Mouse (Mus musculus) heart, adult 2 months (tissue): ENCODE results near the gene Plb1. TPM values are rescaled to one million over a fixed set of nuclear protein-coding genes. Genes with fewer than 3 reads are reported as not detected.

Source experiments
- DNase-seq, 2 experiments: peaks; one replicate each; pipeline ENCODE4 v3.0.0; 2021
- H3K27ac ChIP-seq: fragments of 200-600 bp; 2 replicates; pipeline ENCODE4 v1.8.1; 2022
- H3K27me3 ChIP-seq: fragments of 200-500 bp; 2 replicates; pipeline ENCODE4 v1.6.1; 2012; ENCODE audit warnings: mild to moderate bottlenecking, low read length, inconsistent platforms, mixed read lengths; ENCODE audit not compliant: control insufficient read depth, insufficient read depth
- H3K36me3 ChIP-seq: fragments of 200-500 bp; 2 replicates; pipeline ENCODE4 v1.6.1; 2012; ENCODE audit warnings: low read length, inconsistent platforms; ENCODE audit not compliant: control insufficient read depth, insufficient read depth
- H3K4me1 ChIP-seq: fragments of 200-500 bp; 2 replicates; pipeline ENCODE4 v1.6.1; 2011; ENCODE audit warnings: low read length; ENCODE audit not compliant: control insufficient read depth, insufficient read depth
- H3K4me3 ChIP-seq: fragments of 200-600 bp; 2 replicates; pipeline ENCODE4 v1.8.1; 2022
- H3K79me2 ChIP-seq: fragments of 200-500 bp; replicated peaks from 2 replicates; pipeline ENCODE4 v1.6.1; 2012; ENCODE audit warnings: mild to moderate bottlenecking, inconsistent platforms, low read length, moderate library complexity, mixed read lengths; ENCODE audit not compliant: control insufficient read depth, insufficient read depth
- H3K9ac ChIP-seq: fragments of 200-500 bp; 2 replicates; pipeline ENCODE4 v1.6.1; 2012; ENCODE audit warnings: low read depth, mild to moderate bottlenecking, control low read depth, inconsistent platforms, low read length, mixed read lengths
- CTCF ChIP-seq: fragments of 200-600 bp; IDR thresholded peaks from 2 replicates; pipeline ENCODE4 v1.8.1; 2022; ENCODE audit warnings: antibody characterized with exemption, mild to moderate bottlenecking, moderate library complexity
- EP300 ChIP-seq: fragments of 200-500 bp; IDR thresholded peaks from 2 replicates; pipeline ENCODE4 v1.6.1; 2011; ENCODE audit warnings: low read depth, low read length, control low read depth; ENCODE audit not compliant: insufficient read depth
- POLR2A ChIP-seq: fragments of 200-500 bp; IDR thresholded peaks from 2 replicates; pipeline ENCODE4 v1.6.1; 2011; ENCODE audit warnings: mild to moderate bottlenecking, low read depth, low read length, control low read depth; ENCODE audit not compliant: insufficient read depth
- WGBS: fragments of 180-500 bp; shearing (Covaris S2); methylation state at CpG from one replicate; pipeline ENCODE4 v1.1.7; 2018; 5-methylcytosine and 5-hydroxymethylcytosine counted together
- intact Hi-C: fragments of 180-260 bp; cut with DNase I; formaldehyde crosslinking; loops from one replicate; pipeline ENCODE4 v1.15.1; 2025
- polyA plus RNA-seq: library from polyadenylated mRNA; depleted of rRNA; stranded (reverse); fragments of >200 nt; gene quantifications from 2 replicates; pipeline ENCODE4 v1.2.3, GENCODE M21; 2012
- total RNA-seq, 2 experiments: library from RNA; stranded (reverse); gene quantifications; 2 replicates each; pipeline ENCODE4 v1.2.3; 2021

Plb1 gene
- total and polyA plus RNA-seq, 3 experiments = 0.82 to 1.6 (median 1.5) TPM

DNA sequence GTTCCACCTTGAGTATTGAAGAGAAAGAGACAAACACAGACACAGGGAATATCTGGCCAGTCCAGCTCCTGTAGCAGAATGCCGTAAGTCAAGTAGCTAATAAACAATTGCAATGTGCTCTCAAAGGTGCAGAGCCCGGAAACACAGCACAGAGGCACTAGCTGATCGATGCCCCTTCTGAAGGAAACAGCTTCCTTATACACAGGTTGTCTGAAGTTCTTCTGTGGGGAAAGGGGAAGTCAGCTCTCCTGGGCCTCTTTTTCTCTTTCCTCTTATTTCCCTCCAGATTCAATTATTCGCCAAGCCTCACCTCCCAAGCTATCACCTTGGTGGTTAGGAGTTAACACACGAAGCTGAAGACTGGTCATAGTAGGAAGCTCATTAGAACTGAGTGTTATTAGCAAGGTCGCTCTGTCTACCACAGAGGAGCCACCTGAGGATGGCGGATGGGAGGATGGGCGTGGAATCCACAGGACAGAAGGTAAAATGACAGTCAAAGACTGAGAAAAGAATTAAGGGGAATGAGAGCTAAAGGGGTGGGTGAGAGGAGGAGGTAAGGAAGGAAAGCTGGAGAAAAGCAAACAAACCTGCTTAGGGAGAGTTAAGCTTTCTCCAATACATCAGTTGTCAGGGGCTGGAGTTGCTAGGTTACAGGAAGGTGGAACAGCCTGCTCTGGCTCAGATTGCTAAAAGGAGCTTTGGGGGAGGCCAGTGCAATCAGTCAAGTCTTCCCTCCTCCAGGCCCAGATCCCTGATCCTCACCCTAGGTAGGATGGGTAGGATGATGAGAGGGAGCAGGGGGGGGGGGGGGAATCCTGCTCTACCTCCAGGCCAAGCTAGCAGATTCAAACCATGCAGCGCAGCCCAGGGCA is 170.8 kb downstream of the Plb1 start:
- intact Hi-C loops = no loop called here
- 78% methylated on average over 9 of the region's 9 CpGs for WGBS
- TF ChIP-seq EP300 (no peak), POLR2A (no peak), CTCF (no peak)
- H3K4me1 ChIP-seq = no peaks in the 10 kb centered on the region
- H3K27me3 ChIP-seq = no peaks in the 10 kb centered on the region
- H3K4me3 ChIP-seq = no peak overlapping the region
- no peak overlapping the region for H3K27ac ChIP-seq
- DNase-seq = no peak
- no peaks in the 10 kb centered on the region for H3K36me3 ChIP-seq
- H3K79me2 ChIP-seq = no peaks in the 10 kb centered on the region
- H3K9ac ChIP-seq = no peak overlapping the region

DNA sequence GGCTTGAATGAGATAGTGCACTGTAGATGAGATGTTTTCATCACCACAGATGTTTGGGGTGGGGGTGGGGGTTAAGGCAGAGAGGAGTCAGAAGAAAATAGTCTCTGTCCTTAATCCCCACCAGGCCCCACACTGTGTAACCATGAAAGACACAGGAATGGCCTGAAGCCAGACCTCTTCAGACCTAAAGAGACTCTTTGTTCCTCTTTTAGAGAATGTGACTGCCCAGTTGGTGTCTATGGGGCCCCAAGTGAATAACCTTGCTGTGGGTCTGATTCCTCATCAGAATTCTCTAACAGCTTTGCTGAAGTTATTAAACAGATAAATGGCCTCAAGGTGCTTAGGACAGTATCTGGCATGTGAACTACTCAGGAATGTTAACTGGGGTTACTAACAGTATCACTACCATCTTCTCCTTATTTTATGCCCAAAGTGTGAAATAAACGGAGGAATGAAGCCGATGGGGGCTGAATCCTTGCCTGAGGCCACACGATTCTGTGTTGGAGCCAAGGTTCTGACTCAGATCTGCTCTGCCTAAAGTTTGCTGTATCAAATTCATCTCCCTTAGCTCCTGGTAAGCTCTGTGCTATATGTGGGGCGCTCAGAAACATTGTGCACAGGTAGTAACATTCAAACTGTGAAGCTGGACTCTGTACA is 172.8 kb downstream of the Plb1 start:
- Histone ChIP-seq H3K79me2 (no peaks in the 10 kb centered on the region), H3K36me3 (0 out of 2 replicates have a peak, but pooled peaks cover 2% of the 10 kb centered on the region), H3K9ac (no peak overlapping the region), H3K27me3 (no peaks in the 10 kb centered on the region), H3K4me3 (no peak overlapping the region), H3K27ac (no peak overlapping the region), H3K4me1 (peaks cover 3% of the 10 kb centered on the region)
- intact Hi-C loops = no loop called here
- 80% methylated on average over 4 of the region's 4 CpGs for WGBS
- DNase-seq = no peak
- TF ChIP-seq POLR2A (no peak), CTCF (no peak), EP300 (no peak)

GRCm38 (mm10) chr5:32408771-32409170 is 176.3 kb downstream of the Plb1 start:
- TF ChIP-seq POLR2A (no peak), CTCF (no peak), EP300 (no peak)
- H3K4me1 ChIP-seq = peaks cover 19% of the 10 kb centered on the region
- no peaks in the 10 kb centered on the region for H3K27me3 ChIP-seq
- no peak for DNase-seq
- H3K9ac ChIP-seq = no peak overlapping the region
- WGBS = 43% methylated on average over 1 of the region's 1 CpGs
- peak overlapping the region; percentile 59 for H3K27ac ChIP-seq
- peaks cover 3% of the 10 kb centered on the region for H3K36me3 ChIP-seq
- no peak overlapping the region for H3K4me3 ChIP-seq
- H3K79me2 ChIP-seq = no peaks in the 10 kb centered on the region
- intact Hi-C loops = no loop called here

DNA sequence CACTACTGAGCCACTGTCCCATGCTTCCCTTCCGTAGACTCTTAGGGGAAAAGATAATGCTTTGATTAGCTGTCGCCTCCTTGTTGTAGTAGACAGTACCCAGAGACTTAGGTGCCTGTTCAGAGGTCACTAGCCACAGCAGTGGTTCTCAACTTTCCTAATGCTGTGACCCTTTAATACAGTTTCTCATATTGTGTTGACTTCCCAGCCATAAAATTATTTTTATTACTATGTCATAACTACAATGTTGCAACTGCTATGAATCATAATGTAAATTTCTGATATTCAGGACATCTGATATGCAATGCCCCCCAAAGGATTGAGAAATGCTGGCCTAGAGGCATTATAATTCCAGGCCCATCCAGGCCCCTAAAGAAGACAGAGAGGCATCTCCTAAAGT is 177.2 kb downstream of the Plb1 start:
- Histone ChIP-seq H3K9ac (no peak overlapping the region), H3K36me3 (peaks cover 8% of the 10 kb centered on the region), H3K4me1 (peaks cover 24% of the 10 kb centered on the region), H3K79me2 (no peaks in the 10 kb centered on the region), H3K4me3 (no peak overlapping the region), H3K27ac (peak overlapping the region; percentile 59), H3K27me3 (no peaks in the 10 kb centered on the region)
- intact Hi-C loops = no loop called here
- 46% methylated on average over 2 of the region's 2 CpGs for WGBS
- no peak for DNase-seq
- TF ChIP-seq POLR2A (no peak), EP300 (no peak), CTCF (no peak)

- H3K27me3 ChIP-seq = no peaks in the 10 kb centered on the region
- 64% methylated on average over 3 of the region's 3 CpGs for WGBS
- intact Hi-C loops = no loop called here
- H3K4me3 ChIP-seq = no peak overlapping the region
- DNase-seq = no peak
- H3K9ac ChIP-seq = no peak overlapping the region
- peaks cover 10% of the 10 kb centered on the region for H3K36me3 ChIP-seq
- no peak overlapping the region for H3K27ac ChIP-seq
- TF ChIP-seq EP300 (no peak), POLR2A (no peak), CTCF (no peak)
- H3K79me2 ChIP-seq = no peaks in the 10 kb centered on the region
- H3K4me1 ChIP-seq = peaks cover 27% of the 10 kb centered on the region
Measured at GRCm38 (mm10) chr5:32410954-32411688, 178.6 kb downstream of the Plb1 start.
